Mouse (Mus musculus) C2C12 (cell line): ENCODE measurements around the gene Baz2a. TPM values are rescaled to one million over a fixed set of nuclear protein-coding genes. Genes with fewer than 3 reads are reported as not detected.

Source experiments
- H3K27me3 ChIP-seq: one replicate; pipeline ENCODE4 v1.6.1; 2011; ENCODE audit not compliant: control insufficient read depth, insufficient read depth, insufficient read length
- H3K36me3 ChIP-seq: one replicate; pipeline ENCODE4 v1.6.1; 2011; ENCODE audit not compliant: control insufficient read depth, insufficient read depth
- H3K4me3 ChIP-seq: one replicate; pipeline ENCODE4 v1.5.1; 2011; ENCODE audit warnings: mild to moderate bottlenecking, control low read depth; ENCODE audit not compliant: poor library complexity, insufficient read depth, severe bottlenecking
- H3K79me2 ChIP-seq: one replicate; pipeline ENCODE4 v1.6.1; 2011; ENCODE audit not compliant: control insufficient read depth, insufficient read depth
- H3K79me3 ChIP-seq: one replicate; pipeline ENCODE4 v1.6.1; 2011; ENCODE audit warnings: low read depth, control low read depth
- H3ac ChIP-seq: one replicate; pipeline ENCODE3; 2011; ENCODE audit warnings: low read depth; ENCODE audit not compliant: control insufficient read depth, insufficient read length
- CEBPB ChIP-seq: IDR thresholded peaks from one replicate; pipeline ENCODE4 v1.6.1; 2011; ENCODE audit warnings: low read depth, mild to moderate bottlenecking, control low read depth, moderate library complexity
- CTCF ChIP-seq: IDR thresholded peaks from one replicate; pipeline ENCODE4 v1.5.1; 2011; ENCODE audit not compliant: control insufficient read depth, insufficient read depth, insufficient read length
- FOSL1 ChIP-seq: IDR thresholded peaks from one replicate; pipeline ENCODE4 v1.8.0; 2011; ENCODE audit warnings: mild to moderate bottlenecking, low read length; ENCODE audit not compliant: poor library complexity, insufficient read depth, severe bottlenecking
- MAX ChIP-seq: IDR thresholded peaks from one replicate; pipeline ENCODE4 v1.6.1; 2011; ENCODE audit warnings: mild to moderate bottlenecking, control low read depth
- MYOD1 ChIP-seq: IDR thresholded peaks from one replicate; pipeline ENCODE4 v1.6.1; 2011; ENCODE audit warnings: low read depth; ENCODE audit not compliant: control insufficient read depth, insufficient read length
- MYOG ChIP-seq: IDR thresholded peaks from one replicate; pipeline ENCODE4 v1.6.1; 2011; ENCODE audit not compliant: control insufficient read depth, insufficient read length; ENCODE audit errors: extremely low read depth
- USF1 ChIP-seq: IDR thresholded peaks from one replicate; pipeline ENCODE4 v1.6.1; 2011; ENCODE audit warnings: low read depth, mild to moderate bottlenecking, control low read depth, moderate library complexity
- polyA plus RNA-seq: library from polyadenylated mRNA; unstranded; fragments of >200 nt; fragmentation: generic; extraction: Trizol; gene quantifications from one replicate; pipeline ENCODE4 v1.2.1, GENCODE M21; 2012; ENCODE audit warnings: missing spikeins

Gene Baz2a
- polyA plus RNA-seq, 1 experiment = 8.2 TPM

GRCm38 (mm10) chr10:128080496-128080895 is 10.9 kb upstream of the Baz2a start:
- no peaks in the 10 kb centered on the region for H3K27me3 ChIP-seq
- H3K36me3 ChIP-seq = peaks cover 42% of the 10 kb centered on the region
- no peak overlapping the region for H3ac ChIP-seq
- TF ChIP-seq CTCF = no peak
- no peak for TF ChIP-seq FOSL1
- TF ChIP-seq USF1 = no peak
- TF ChIP-seq MYOD1 = no peak
- no peak for TF ChIP-seq CEBPB
- TF ChIP-seq MAX = no peak
- no peak for TF ChIP-seq MYOG
- peaks cover 25% of the 10 kb centered on the region for H3K79me3 ChIP-seq
- no peak overlapping the region for H3K4me3 ChIP-seq
- H3K79me2 ChIP-seq = peaks cover 26% of the 10 kb centered on the region

DNA sequence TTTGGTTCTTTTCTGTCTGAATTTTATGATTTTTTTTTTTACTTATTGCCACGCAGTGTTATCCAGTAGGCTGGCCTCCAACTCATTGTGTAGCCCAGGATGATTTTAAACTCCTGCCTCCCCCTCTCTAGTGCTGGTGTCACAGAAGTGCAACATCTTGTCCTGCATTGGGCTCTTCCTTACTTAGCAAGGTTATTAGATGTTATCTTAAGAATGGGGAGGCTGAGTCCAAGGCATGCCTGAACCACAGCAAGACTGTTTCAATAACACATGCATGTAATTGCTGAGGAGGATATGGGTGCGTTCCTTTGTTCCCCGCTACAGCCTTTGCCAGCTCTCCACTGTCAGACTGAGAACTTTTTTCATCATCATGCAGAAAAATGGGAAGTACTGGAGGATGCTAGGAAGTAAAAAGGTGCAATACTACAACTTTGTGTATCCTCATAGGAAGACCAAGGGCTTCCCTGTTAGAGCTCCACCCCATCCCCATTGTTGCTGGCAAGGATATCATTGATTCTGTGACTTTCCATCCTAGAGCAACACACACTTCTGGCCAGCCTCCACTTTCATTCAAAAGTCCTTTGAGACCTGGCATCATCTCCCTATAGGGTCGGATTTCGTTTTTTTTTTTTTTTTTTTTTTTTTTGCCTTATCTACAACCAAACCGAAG is 9.4 kb upstream of the Baz2a start:
- Histone ChIP-seq H3K79me2 (peaks cover 40% of the 10 kb centered on the region), H3K36me3 (peaks cover 46% of the 10 kb centered on the region), H3ac (peak overlapping the region; percentile 74), H3K4me3 (peak overlapping the region; percentile 46), H3K79me3 (peaks cover 38% of the 10 kb centered on the region), H3K27me3 (no peaks in the 10 kb centered on the region)
- TF ChIP-seq MYOG (no peak), MYOD1 (no peak), USF1 (no peak), CTCF (no peak), FOSL1 (no peak), CEBPB (no peak), MAX (no peak)

- TF ChIP-seq MYOD1 = no peak
- TF ChIP-seq USF1 = no peak
- no peak for TF ChIP-seq CTCF
- no peak for TF ChIP-seq MYOG
- no peak for TF ChIP-seq CEBPB
- TF ChIP-seq MAX = no peak
- peaks cover 45% of the 10 kb centered on the region for H3K79me2 ChIP-seq
- H3K4me3 ChIP-seq = peak overlapping the region; percentile 46
- peak overlapping the region; percentile 74 for H3ac ChIP-seq
- H3K79me3 ChIP-seq = peaks cover 38% of the 10 kb centered on the region
- H3K27me3 ChIP-seq = no peaks in the 10 kb centered on the region
- H3K36me3 ChIP-seq = peaks cover 46% of the 10 kb centered on the region
These were observed 8.9 kb upstream of the Baz2a start for GRCm38 (mm10) chr10:128082477-128082808.

DNA sequence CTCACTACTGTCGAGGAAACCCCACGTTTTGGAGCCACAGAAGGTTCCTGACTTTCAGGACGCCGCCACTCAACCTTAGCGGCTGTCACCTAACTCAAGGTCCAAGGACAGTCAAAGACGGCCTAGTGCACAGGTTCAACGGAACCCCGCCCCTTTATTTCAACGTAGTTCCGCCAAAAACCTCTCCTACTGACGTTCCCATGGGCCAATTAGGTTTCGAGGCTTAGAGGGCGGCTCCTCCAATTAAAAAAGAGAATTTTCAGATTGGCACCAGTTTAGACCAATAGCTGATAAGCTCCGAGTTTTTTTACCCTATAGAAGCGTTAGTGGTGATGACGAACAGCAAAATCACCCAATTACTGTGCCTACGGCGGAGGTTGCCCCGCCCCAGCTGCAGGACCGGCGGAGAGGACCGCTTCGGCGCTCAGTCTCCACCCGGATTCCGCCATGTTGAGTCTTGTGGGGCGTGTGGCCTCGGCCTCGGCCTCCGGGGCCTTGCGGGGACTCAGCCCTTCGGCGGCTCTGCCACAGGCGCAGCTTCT is 8.4 kb upstream of the Baz2a start, which contains the start of gene Atp5b:
TSS of gene Atp5b (plus strand) at position 394 of the 542 bp plus-strand sequence.
- Histone ChIP-seq H3ac (peak within 1 kb of the TSS; percentile 98), H3K36me3 (peaks cover 46% of the 10 kb centered on the region), H3K79me2 (peaks cover 50% of the 10 kb centered on the region), H3K79me3 (peaks cover 40% of the 10 kb centered on the region), H3K27me3 (no peaks in the 10 kb centered on the region), H3K4me3 (peak within 1 kb of the TSS; percentile 96)
- TF ChIP-seq MYOG = no peak
- TF ChIP-seq CEBPB = no peak
- peak; percentile 58 for TF ChIP-seq MAX
- TF ChIP-seq MYOD1 = no peak
- TF ChIP-seq USF1 = no peak
- TF ChIP-seq CTCF = no peak
- TF ChIP-seq FOSL1 = no peak

DNA sequence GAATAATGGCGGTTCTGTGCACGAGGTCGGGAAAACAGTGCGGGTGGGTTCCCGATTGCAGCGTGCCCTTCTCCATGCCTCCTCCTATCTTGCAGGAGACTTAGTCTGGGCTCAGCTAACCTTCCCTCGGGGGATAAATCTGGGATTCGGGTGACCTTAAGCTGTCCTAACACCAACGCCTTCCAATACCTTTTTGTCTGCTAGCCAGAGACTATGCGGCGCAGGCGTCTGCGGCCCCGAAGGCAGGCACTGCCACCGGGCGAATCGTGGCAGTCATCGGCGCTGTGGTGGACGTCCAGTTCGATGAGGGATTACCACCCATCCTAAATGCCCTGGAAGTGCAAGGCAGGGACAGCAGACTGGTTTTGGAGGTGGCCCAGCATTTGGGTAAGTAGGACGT is 7.7 kb upstream of the Baz2a start:
- Histone ChIP-seq H3K79me3 (peaks cover 43% of the 10 kb centered on the region), H3K36me3 (peaks cover 51% of the 10 kb centered on the region), H3K4me3 (peak overlapping the region; percentile 96), H3ac (peak overlapping the region; percentile 98), H3K79me2 (peaks cover 57% of the 10 kb centered on the region), H3K27me3 (no peaks in the 10 kb centered on the region)
- TF ChIP-seq MAX = peak; percentile 1
- TF ChIP-seq MYOD1 = no peak

GRCm38 (mm10) chr10:128084160-128084559 is 7.2 kb upstream of the Baz2a start:
- H3K36me3 ChIP-seq = peaks cover 56% of the 10 kb centered on the region

More at GRCm38 (mm10) chr10:128084160-128084559, 7.2 kb upstream of the Baz2a start:
- TF ChIP-seq MAX (no peak), CTCF (no peak), MYOG (no peak), USF1 (no peak), CEBPB (no peak), MYOD1 (no peak), FOSL1 (no peak)
- Histone ChIP-seq H3K4me3 (peak overlapping the region; percentile 96), H3K27me3 (no peaks in the 10 kb centered on the region), H3K79me3 (peaks cover 43% of the 10 kb centered on the region), H3K79me2 (peaks cover 57% of the 10 kb centered on the region), H3ac (peak overlapping the region; percentile 98)
